Mouse (Mus musculus) kidney, postnatal 0 days (tissue): Measurements from ENCODE around the gene Rasal3. TPM values are rescaled to one million over a fixed set of nuclear protein-coding genes. Genes with fewer than 3 reads are reported as not detected.

Source experiments
- ATAC-seq: fragments of 200-750 bp; cut with Nextera tagmentation; replicated peaks from 2 replicates; pipeline ENCODE4 v1.8.0; 2017; ENCODE audit warnings: low read depth, moderate number of reproducible peaks, moderate TSS enrichment, moderate library complexity; ENCODE audit not compliant: low FRiP score
- DNase-seq: peaks from one replicate; pipeline ENCODE4 v3.0.0-alpha.2; 2016; ENCODE audit warnings: low spot score
- H3K27ac ChIP-seq: fragments of 300-500 bp; sonication (generic); 2 replicates; pipeline ENCODE4 v1.5.1; 2014; ENCODE audit warnings: mild to moderate bottlenecking
- H3K27me3 ChIP-seq: fragments of 300-500 bp; sonication (generic); 2 replicates; pipeline ENCODE4 v1.6.1; 2014; ENCODE audit warnings: low read length, mixed read lengths; ENCODE audit not compliant: insufficient read depth
- H3K36me3 ChIP-seq: fragments of 300-500 bp; sonication (generic); 2 replicates; pipeline ENCODE4 v1.6.1; 2014; ENCODE audit warnings: low read length, mixed read lengths; ENCODE audit not compliant: insufficient read depth
- H3K4me1 ChIP-seq: fragments of 300-500 bp; sonication (generic); replicated peaks from 2 replicates; pipeline ENCODE4 v1.6.1; 2014; ENCODE audit warnings: antibody characterized with exemption, low read length, mixed read lengths; ENCODE audit not compliant: insufficient read depth
- H3K4me2 ChIP-seq: fragments of 300-500 bp; sonication (generic); 2 replicates; pipeline ENCODE4 v1.6.1; 2014; ENCODE audit warnings: mild to moderate bottlenecking, low read length, moderate library complexity, mixed read lengths
- H3K4me3 ChIP-seq: fragments of 300-500 bp; sonication (generic); replicated peaks from 2 replicates; pipeline ENCODE4 v1.5.1; 2014; ENCODE audit warnings: low read depth, low read length
- H3K9ac ChIP-seq: fragments of 300-500 bp; sonication (generic); 2 replicates; pipeline ENCODE4 v1.6.1; 2014; ENCODE audit warnings: low read depth, low read length
- H3K9me3 ChIP-seq: fragments of 300-500 bp; sonication (generic); replicated peaks from 2 replicates; pipeline ENCODE4 v1.6.1; 2016; ENCODE audit warnings: low read length, inconsistent platforms, mixed read lengths
- CTCF ChIP-seq: IDR thresholded peaks from 2 replicates; pipeline ENCODE4 v1.5.1; 2016; ENCODE audit warnings: antibody characterized with exemption, low read depth, mild to moderate bottlenecking, moderate library complexity
- WGBS: fragments of 180-500 bp; shearing (Covaris S2); extraction: QIAGEN DNeasy Blood & Tissue Kit; methylation state at CpG from one replicate; pipeline ENCODE4 v1.1.7; 2014; 5-methylcytosine and 5-hydroxymethylcytosine counted together
- polyA plus RNA-seq: library from polyadenylated mRNA; unstranded; fragments of >200 nt; fragmentation: Nextera tagmentation; extraction: Ambion mirVana; gene quantifications from 2 replicates; pipeline ENCODE4 v1.2.1, GENCODE M21; 2015

Gene Rasal3
- polyA plus RNA-seq, 1 experiment from 2014 or later, result 0.53 TPM

- no peak for DNase-seq
- WGBS, result 80% methylated on average over 6 of the region's 6 CpGs
These were observed 39.9 kb upstream of the Rasal3 start for GRCm38 (mm10) chr17:32443245-32443644.

GRCm38 (mm10) chr17:32437106-32437505, 33.7 kb upstream of the Rasal3 start:
- Histone ChIP-seq H3K4me1 (no peaks in the 10 kb centered on the region), H3K36me3 (no peaks in the 10 kb centered on the region), H3K27me3 (no peaks in the 10 kb centered on the region), H3K4me3 (no peak overlapping the region), H3K9ac (no peak overlapping the region), H3K9me3 (no peaks in the 10 kb centered on the region), H3K4me2 (no peak overlapping the region), H3K27ac (no peak overlapping the region)
- no peak for TF ChIP-seq CTCF
- no peak for ATAC-seq
- WGBS, result 92% methylated on average over 4 of the region's 4 CpGs
- DNase-seq, result no peak

More at GRCm38 (mm10) chr17:32443245-32443644, 39.9 kb upstream of the Rasal3 start:
- Histone ChIP-seq H3K9me3 (no peaks in the 10 kb centered on the region), H3K27me3 (no peaks in the 10 kb centered on the region), H3K36me3 (no peaks in the 10 kb centered on the region), H3K4me3 (no peak overlapping the region), H3K4me2 (no peak overlapping the region), H3K27ac (no peak overlapping the region), H3K9ac (no peak overlapping the region), H3K4me1 (no peaks in the 10 kb centered on the region)
- ATAC-seq, result no peak
- TF ChIP-seq CTCF, result no peak

GRCm38 (mm10) chr17:32435151-32435550, 31.8 kb upstream of the Rasal3 start:
- Histone ChIP-seq H3K27ac (no peak overlapping the region), H3K4me2 (no peak overlapping the region), H3K4me3 (no peak overlapping the region), H3K9ac (no peak overlapping the region), H3K27me3 (no peaks in the 10 kb centered on the region), H3K9me3 (no peaks in the 10 kb centered on the region), H3K4me1 (no peaks in the 10 kb centered on the region), H3K36me3 (no peaks in the 10 kb centered on the region)
- no peak for DNase-seq
- 45% methylated on average over 5 of the region's 5 CpGs for WGBS
- no peak for TF ChIP-seq CTCF
- no peak for ATAC-seq

GRCm38 (mm10) chr17:32434324-32434723, 30.9 kb upstream of the Rasal3 start:
- Histone ChIP-seq H3K36me3 (no peaks in the 10 kb centered on the region), H3K4me1 (no peaks in the 10 kb centered on the region), H3K4me3 (no peak overlapping the region), H3K4me2 (no peak overlapping the region), H3K27ac (no peak overlapping the region), H3K27me3 (no peaks in the 10 kb centered on the region), H3K9ac (no peak overlapping the region), H3K9me3 (no peaks in the 10 kb centered on the region)
- TF ChIP-seq CTCF, result no peak
- ATAC-seq (no peak), DNase-seq (no peak)
- WGBS, result 39% methylated on average over 4 of the region's 4 CpGs

DNA sequence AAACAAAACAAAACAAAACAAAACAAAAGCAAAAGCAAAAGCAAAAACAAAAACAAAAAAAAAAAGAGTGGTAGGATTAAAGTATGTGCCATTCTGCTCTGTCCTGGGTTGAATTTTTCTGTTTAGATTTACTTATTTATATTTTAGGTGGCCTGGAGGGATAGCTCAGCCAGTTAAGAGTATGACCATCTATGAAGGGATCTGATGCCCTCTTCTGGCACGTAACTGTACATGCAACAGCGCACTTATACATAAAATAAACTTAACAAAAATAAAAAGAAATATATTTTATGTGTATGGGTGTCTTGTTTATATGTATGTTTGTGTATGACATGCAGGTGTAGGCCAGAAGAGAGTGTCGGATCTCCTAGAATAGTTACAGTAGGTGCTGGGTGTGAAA, 28.6 kb upstream of the Rasal3 start:
- Histone ChIP-seq H3K4me1 (no peaks in the 10 kb centered on the region), H3K27ac (no peak overlapping the region), H3K27me3 (no peaks in the 10 kb centered on the region), H3K4me2 (no peak overlapping the region), H3K4me3 (no peak overlapping the region), H3K9me3 (no peaks in the 10 kb centered on the region), H3K9ac (no peak overlapping the region), H3K36me3 (no peaks in the 10 kb centered on the region)
- WGBS, result 62% methylated on average over 3 of the region's 3 CpGs
- no peak for ATAC-seq
- peak; percentile 82 for DNase-seq
- peak; percentile 82 for TF ChIP-seq CTCF

DNA sequence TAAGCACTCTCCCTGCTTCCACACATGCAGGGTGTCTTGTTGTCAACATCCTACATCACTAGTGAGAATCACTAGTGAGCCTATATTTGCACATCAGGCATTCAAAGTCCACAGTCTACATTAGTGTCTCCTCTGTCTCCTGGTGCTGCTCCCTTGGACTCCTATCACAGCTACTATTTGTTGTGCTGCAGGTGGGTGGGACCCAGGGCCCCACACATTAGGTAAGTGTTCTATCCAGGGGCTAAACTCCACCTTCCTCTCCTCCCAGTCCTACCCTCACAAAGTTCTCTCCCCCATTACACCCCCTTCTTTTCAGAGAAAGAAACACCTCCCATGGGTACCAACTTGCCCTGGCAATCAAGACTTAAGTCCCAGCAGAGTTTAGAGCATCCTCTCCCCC, 23.2 kb upstream of the Rasal3 start:
- no peak for ATAC-seq
- no peak for DNase-seq
- H3K27me3 ChIP-seq, result no peaks in the 10 kb centered on the region
- H3K4me2 ChIP-seq, result no peak overlapping the region
- H3K4me1 ChIP-seq, result no peaks in the 10 kb centered on the region
- H3K9ac ChIP-seq, result no peak overlapping the region
- no peak overlapping the region for H3K4me3 ChIP-seq
- no peaks in the 10 kb centered on the region for H3K9me3 ChIP-seq
- no peak overlapping the region for H3K27ac ChIP-seq
- no peaks in the 10 kb centered on the region for H3K36me3 ChIP-seq
- TF ChIP-seq CTCF, result no peak

DNA sequence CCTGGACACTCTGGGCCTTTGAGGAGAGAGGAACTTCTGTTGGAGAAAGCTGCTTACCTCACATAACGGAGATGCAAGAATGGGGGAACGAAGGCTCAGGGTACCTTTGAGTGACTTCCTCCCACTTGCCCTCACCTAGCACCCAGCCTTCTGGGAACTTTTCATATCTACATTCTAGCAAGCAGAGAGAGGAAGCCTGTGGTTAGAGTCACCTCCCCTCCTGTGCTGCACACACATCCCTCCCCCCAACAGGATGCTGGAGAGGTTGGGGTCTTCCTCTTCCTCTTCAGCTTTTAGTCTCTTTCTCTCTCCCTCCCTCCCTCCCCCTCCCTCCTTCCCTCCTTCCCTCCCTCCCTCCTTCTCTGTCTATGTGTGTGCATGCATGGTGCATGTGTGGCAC, 20.7 kb upstream of the Rasal3 start, which contains the start of gene Pglyrp2:
Pglyrp2 (minus strand) TSS at position 134 of the 400 bp plus-strand sequence.
- no peak within 1 kb of the TSS for H3K9ac ChIP-seq
- H3K4me1 ChIP-seq, result no peaks in the 10 kb centered on the region
- H3K36me3 ChIP-seq, result no peaks in the 10 kb centered on the region
- WGBS, result 91% methylated on average over 2 of the region's 2 CpGs
- no peak within 1 kb of the TSS for H3K4me3 ChIP-seq
- no peak for ATAC-seq
- H3K27me3 ChIP-seq, result no peaks in the 10 kb centered on the region
- no peak for TF ChIP-seq CTCF
- no peaks in the 10 kb centered on the region for H3K9me3 ChIP-seq
- no peak within 1 kb of the TSS for H3K27ac ChIP-seq
- no peak for DNase-seq
- no peak within 1 kb of the TSS for H3K4me2 ChIP-seq
